Mouse (Mus musculus): ENCODE data around the gene Zbtb1. TPM values are rescaled to one million over a fixed set of nuclear protein-coding genes. Genes with fewer than 3 reads are reported as not detected.

Gene Zbtb1
- polyA plus RNA-seq (2017; shearing (Covaris generic)) = 22.8 TPM

GRCm38 (mm10) chr12:76369978-76370830, at the start of gene Zbtb1:
Gene Zbtb1, plus strand, starts transcription at chr12:76370266.

GRCm38 (mm10) chr12:76324679-76325431, 45.2 kb upstream of the Zbtb1 start, which contains the start of gene Akap5:
Gene Akap5, plus strand, starts transcription at chr12:76324891.

GRCm38 (mm10) chr12:76369206-76369977, 674 bp upstream of the Zbtb1 start, which contains the start of gene Zbtb25:
Gene Zbtb25, minus strand, starts transcription at chr12:76369602.

GRCm38 (mm10) chr12:76403886-76404537, 33.9 kb downstream of the Zbtb1 start, which contains the start of gene Hspa2:
Gene Hspa2, plus strand, starts transcription at chr12:76404176.

GRCm38 (mm10) chr12:76417433-76417854, 47.4 kb downstream of the Zbtb1 start, which contains the start of gene Ppp1r36:
Gene Ppp1r36, plus strand, starts transcription at chr12:76417538.

Other genes with a start within 250 kb of the Zbtb1 start
- gene Esr2, start 193.0 kb upstream of the Zbtb1 start, polyA plus RNA-seq (2017; shearing (Covaris generic)) = not detected
- gene Tex21, start 123.5 kb upstream of the Zbtb1 start, polyA plus RNA-seq (2017; shearing (Covaris generic)) = not detected
- 63.5 TPM for gene Mthfd1, start 115.0 kb upstream of the Zbtb1 start, polyA plus RNA-seq (2017; shearing (Covaris generic))
- 1.7 TPM for gene Akap5, start 45.4 kb upstream of the Zbtb1 start, polyA plus RNA-seq (2017; shearing (Covaris generic))
- 15.3 TPM for gene Zbtb25, start 664 bp upstream of the Zbtb1 start, polyA plus RNA-seq (2017; shearing (Covaris generic))
- gene Hspa2, start 33.9 kb downstream of the Zbtb1 start, polyA plus RNA-seq (2017; shearing (Covaris generic)) = 4.8 TPM
- gene Ppp1r36, start 47.3 kb downstream of the Zbtb1 start, polyA plus RNA-seq (2017; shearing (Covaris generic)) = not detected
- 1.5 TPM for gene Plekhg3, start 160.6 kb downstream of the Zbtb1 start, polyA plus RNA-seq (2017; shearing (Covaris generic))